Mouse (Mus musculus) hindbrain, embryonic 13.5 days (tissue): ENCODE results near the gene Dlk1. TPM values are rescaled to one million over a fixed set of nuclear protein-coding genes. Genes with fewer than 3 reads are reported as not detected.

ENCODE experiments used
- ATAC-seq: fragments of 200-750 bp; cut with Nextera tagmentation; 2 replicates; pipeline ENCODE4 v1.8.0; 2017; ENCODE audit warnings: moderate TSS enrichment; ENCODE audit not compliant: low FRiP score
- H3K27ac ChIP-seq: fragments of 300-500 bp; sonication (generic); 2 replicates; pipeline ENCODE4 v1.5.1; 2015; ENCODE audit warnings: inconsistent platforms, mild to moderate bottlenecking, moderate library complexity
- H3K27me3 ChIP-seq: fragments of 300-500 bp; sonication (generic); 2 replicates; pipeline ENCODE4 v1.6.1; 2015; ENCODE audit warnings: mild to moderate bottlenecking, inconsistent platforms
- H3K36me3 ChIP-seq: fragments of 300-500 bp; sonication (generic); 2 replicates; pipeline ENCODE4 v1.6.1; 2015; ENCODE audit warnings: mild to moderate bottlenecking, inconsistent platforms
- H3K4me1 ChIP-seq: fragments of 300-500 bp; sonication (generic); replicated peaks from 2 replicates; pipeline ENCODE4 v1.6.1; 2015; ENCODE audit warnings: inconsistent platforms
- H3K4me2 ChIP-seq: fragments of 300-500 bp; sonication (generic); 2 replicates; pipeline ENCODE4 v1.6.1; 2015; ENCODE audit warnings: inconsistent platforms, mild to moderate bottlenecking, moderate library complexity
- H3K4me3 ChIP-seq: fragments of 300-500 bp; sonication (generic); 2 replicates; pipeline ENCODE4 v1.5.1; 2015; ENCODE audit warnings: mild to moderate bottlenecking, inconsistent platforms
- H3K9ac ChIP-seq: fragments of 300-500 bp; sonication (generic); 2 replicates; pipeline ENCODE4 v1.6.1; 2015; ENCODE audit warnings: mild to moderate bottlenecking, inconsistent platforms
- H3K9me3 ChIP-seq: fragments of 300-500 bp; sonication (generic); 2 replicates; pipeline ENCODE4 v1.6.1; 2016; ENCODE audit warnings: inconsistent platforms
- WGBS: fragments of 180-500 bp; shearing (Covaris S2); methylation state at CpG from one replicate; pipeline ENCODE4 v1.1.7; 2015; 5-methylcytosine and 5-hydroxymethylcytosine counted together
- polyA plus RNA-seq: library from polyadenylated mRNA; unstranded; fragments of >200 nt; fragmentation: Nextera tagmentation; extraction: Ambion mirVana; gene quantifications from 2 replicates; pipeline ENCODE4 v1.2.1, GENCODE M21; 2015

Gene Dlk1
- polyA plus RNA-seq, 1 experiment from 2014 or later: 88.0 TPM

- Histone ChIP-seq H3K36me3 (no peaks in the 10 kb centered on the region), H3K9me3 (no peaks in the 10 kb centered on the region), H3K4me3 (no peak overlapping the region), H3K4me2 (no peak overlapping the region), H3K27me3 (no peaks in the 10 kb centered on the region), H3K27ac (no peak overlapping the region), H3K9ac (no peak overlapping the region), H3K4me1 (no peaks in the 10 kb centered on the region)
- WGBS: 83% methylated on average over 20 of the region's 20 CpGs
- ATAC-seq: no peak
Observed at GRCm38 (mm10) chr12:109495016-109495644, 42.5 kb downstream of the Dlk1 start.

DNA sequence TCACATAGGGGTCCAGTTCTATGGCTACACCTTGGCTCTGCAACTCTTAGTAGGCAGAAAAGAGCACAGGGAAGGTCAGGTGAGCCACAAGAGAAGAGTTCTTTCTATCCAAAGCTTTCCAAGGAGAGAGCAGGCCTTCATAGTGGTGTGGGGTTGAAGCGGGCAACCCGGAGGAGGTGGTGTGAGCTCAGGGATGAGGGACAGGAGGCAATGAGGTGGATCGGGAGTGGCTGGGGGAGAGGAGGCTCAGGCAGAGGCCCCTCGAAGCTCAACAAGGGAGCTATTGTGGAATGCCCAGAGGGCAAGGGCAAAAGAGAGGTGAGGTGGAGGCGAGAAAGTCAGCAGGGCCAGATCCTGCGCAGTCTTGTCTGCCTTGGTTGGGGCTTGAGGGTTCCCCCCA lies 43.8 kb downstream of the Dlk1 start:
- Histone ChIP-seq H3K4me1 (no peaks in the 10 kb centered on the region), H3K9ac (no peak overlapping the region), H3K36me3 (no peaks in the 10 kb centered on the region), H3K9me3 (no peaks in the 10 kb centered on the region), H3K27ac (no peak overlapping the region), H3K27me3 (no peaks in the 10 kb centered on the region), H3K4me2 (no peak overlapping the region), H3K4me3 (no peak overlapping the region)
- WGBS: 73% methylated on average over 6 of the region's 6 CpGs
- ATAC-seq: no peak

DNA sequence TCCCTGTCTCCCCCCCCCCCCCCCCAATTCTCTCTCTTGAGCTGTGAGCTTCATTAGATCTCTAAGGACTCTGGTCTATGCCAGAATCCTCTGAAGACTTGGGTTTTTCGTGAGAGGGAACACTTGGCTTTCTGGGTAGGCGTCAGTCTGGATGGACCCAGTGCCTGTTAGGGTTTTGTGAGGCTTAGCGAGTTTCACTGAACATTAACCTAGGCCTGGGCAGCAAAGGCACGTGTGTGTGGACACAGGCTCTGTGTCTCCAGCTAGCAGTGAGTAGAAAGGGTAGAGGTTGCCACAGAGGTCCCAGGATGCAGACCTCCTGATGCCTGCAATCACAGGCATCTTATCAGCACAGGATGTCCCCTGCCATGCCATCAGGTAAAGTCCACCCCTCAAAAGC lies 48.4 kb downstream of the Dlk1 start:
- Histone ChIP-seq H3K27ac (no peak overlapping the region), H3K36me3 (no peaks in the 10 kb centered on the region), H3K9me3 (no peaks in the 10 kb centered on the region), H3K4me3 (no peak overlapping the region), H3K27me3 (no peaks in the 10 kb centered on the region; the same call in 1 of the 2 replicates), H3K4me2 (no peak overlapping the region), H3K9ac (no peak overlapping the region), H3K4me1 (0 out of 2 replicates have a peak, but pooled peaks cover 5% of the 10 kb centered on the region)
- 53% methylated on average over 4 of the region's 4 CpGs for WGBS
- no peak for ATAC-seq

GRCm38 (mm10) chr12:109502360-109503040 lies 49.9 kb downstream of the Dlk1 start:
- Histone ChIP-seq H3K4me3 (no peak overlapping the region), H3K9ac (no peak overlapping the region), H3K4me1 (0 out of 2 replicates have a peak, but pooled peaks cover 5% of the 10 kb centered on the region), H3K36me3 (no peaks in the 10 kb centered on the region), H3K9me3 (no peaks in the 10 kb centered on the region), H3K27ac (no peak overlapping the region), H3K4me2 (no peak overlapping the region), H3K27me3 (no peaks in the 10 kb centered on the region; the same call in 1 of the 2 replicates)
- ATAC-seq: no peak
- 88% methylated on average over 6 of the region's 6 CpGs for WGBS

DNA sequence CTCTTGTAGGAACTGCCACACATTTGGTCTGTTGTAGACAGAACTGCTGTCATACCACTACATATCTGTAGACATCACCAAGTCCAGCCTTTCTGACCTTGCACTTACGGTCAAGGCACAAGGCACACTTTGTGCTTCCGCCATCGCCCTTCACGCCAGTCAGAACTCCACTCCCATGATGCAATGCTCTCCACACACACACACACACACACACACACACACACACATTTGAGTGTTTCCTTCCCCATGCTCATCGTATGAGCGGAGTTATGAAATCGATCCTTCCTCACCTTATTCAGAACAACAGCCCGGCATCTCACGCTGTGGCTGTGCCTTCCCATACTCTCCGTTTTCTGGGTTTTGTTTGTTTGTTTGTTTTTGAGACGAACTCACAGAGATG lies 55.1 kb downstream of the Dlk1 start:
- no peak overlapping the region for H3K27ac ChIP-seq
- WGBS: 89% methylated on average over 11 of the region's 11 CpGs
- no peak for ATAC-seq

DNA sequence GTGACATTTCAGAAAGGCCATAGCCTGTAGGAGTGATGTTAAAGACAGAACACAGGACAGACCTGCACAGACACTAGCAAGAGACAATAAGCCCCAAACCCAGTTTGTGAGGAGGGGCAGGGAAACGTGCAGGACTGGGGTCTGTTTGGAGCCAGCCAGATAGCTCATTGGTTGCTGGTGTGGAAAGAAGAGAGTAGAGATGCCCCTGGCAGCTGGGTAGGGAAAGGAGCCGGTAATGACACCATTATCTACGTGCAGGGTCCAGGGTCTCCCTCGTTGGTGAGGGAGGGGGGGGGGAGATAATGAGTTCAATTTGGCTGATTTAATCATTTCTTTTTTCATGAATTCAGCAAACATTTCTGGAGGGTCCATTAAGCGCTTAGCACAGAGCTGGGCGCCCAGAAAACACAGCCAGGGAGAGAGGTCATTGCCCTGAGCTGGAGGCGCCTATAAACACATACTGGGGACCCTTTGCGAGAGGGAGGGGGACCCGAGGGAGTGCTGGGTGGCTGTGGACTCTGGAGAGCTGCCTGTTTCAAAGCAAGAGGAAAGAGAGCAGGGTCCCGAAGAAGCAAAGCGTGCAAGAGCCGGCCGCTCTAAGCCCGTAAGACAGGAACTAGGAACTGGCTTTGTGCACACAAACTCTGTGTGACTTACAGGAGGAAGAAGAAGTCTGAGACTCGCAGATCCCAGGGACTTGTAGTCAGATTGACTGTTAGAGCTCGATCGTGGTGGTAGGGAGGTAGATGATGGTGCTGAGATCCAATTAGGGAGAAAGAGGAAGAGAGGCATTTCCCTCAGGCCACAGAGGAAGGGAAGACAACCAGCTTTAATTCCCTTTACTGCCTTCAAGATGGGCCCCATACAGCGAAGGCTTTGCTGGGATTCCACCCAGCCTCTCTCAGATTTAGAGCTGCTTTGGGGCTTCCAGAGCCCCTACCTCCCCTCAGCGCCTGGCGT lies 56.2 kb downstream of the Dlk1 start:
- no peaks in the 10 kb centered on the region for H3K36me3 ChIP-seq
- H3K4me2 ChIP-seq: no peak overlapping the region
- 0 out of 2 replicates have a peak overlapping the region, but pooled peaks have one; percentile 40 for H3K9ac ChIP-seq
- ATAC-seq: no peak
- 26% methylated on average over 20 of the region's 20 CpGs for WGBS
- H3K9me3 ChIP-seq: no peaks in the 10 kb centered on the region
- H3K4me1 ChIP-seq: peaks cover 37% of the 10 kb centered on the region
- no peak overlapping the region for H3K4me3 ChIP-seq
- peak overlapping the region; percentile 56; the same call in 1 of the 2 replicates for H3K27ac ChIP-seq
- H3K27me3 ChIP-seq: 0 out of 2 replicates have a peak, but pooled peaks cover 6% of the 10 kb centered on the region

More for the DNA sequence above, 55.1 kb downstream of the Dlk1 start:
- Histone ChIP-seq H3K27me3 (no peaks in the 10 kb centered on the region; the same call in 1 of the 2 replicates), H3K9me3 (no peaks in the 10 kb centered on the region), H3K4me1 (peaks cover 36% of the 10 kb centered on the region), H3K4me2 (no peak overlapping the region), H3K36me3 (no peaks in the 10 kb centered on the region), H3K4me3 (no peak overlapping the region), H3K9ac (no peak overlapping the region)

DNA sequence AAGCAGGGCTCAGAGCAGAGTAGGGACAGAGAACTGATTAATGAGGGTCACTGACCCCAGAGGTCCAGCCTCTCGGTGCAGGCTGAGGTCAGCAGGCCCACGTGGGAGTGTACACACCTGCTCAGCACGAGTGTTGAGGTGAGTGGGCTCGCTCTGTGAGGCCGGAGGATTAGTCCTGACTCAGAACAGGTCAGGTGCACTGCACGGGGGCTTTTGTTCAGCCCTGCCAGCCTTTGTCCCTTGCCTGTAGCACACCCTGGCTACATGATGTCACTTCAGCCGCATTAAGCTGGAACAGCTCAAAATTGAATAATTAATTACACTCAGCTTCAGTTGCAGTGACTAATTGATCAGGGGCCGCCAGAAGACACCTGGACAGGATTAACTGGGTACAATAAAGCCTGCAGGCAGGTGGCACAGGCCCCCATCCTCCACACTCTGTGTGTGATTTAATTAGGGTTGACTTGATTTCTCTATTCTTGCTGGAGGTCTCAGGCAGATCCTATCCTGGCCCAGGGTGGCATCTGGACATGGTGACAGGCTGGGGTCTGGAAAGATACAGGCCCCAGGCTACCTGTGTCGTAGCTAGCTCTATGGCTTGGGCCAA lies 57.0 kb downstream of the Dlk1 start:
- 0 out of 2 replicates have a peak, but pooled peaks have one; percentile 26 for ATAC-seq
- H3K4me3 ChIP-seq: no peak overlapping the region
- H3K36me3 ChIP-seq: no peaks in the 10 kb centered on the region
- H3K9ac ChIP-seq: 0 out of 2 replicates have a peak overlapping the region, but pooled peaks have one; percentile 40
- peaks cover 32% of the 10 kb centered on the region for H3K4me1 ChIP-seq
- no peak overlapping the region for H3K4me2 ChIP-seq
- H3K27ac ChIP-seq: peak overlapping the region; percentile 56; the same call in 1 of the 2 replicates
- H3K27me3 ChIP-seq: 0 out of 2 replicates have a peak, but pooled peaks cover 9% of the 10 kb centered on the region
- no peaks in the 10 kb centered on the region for H3K9me3 ChIP-seq
- 31% methylated on average over 9 of the region's 9 CpGs for WGBS

DNA sequence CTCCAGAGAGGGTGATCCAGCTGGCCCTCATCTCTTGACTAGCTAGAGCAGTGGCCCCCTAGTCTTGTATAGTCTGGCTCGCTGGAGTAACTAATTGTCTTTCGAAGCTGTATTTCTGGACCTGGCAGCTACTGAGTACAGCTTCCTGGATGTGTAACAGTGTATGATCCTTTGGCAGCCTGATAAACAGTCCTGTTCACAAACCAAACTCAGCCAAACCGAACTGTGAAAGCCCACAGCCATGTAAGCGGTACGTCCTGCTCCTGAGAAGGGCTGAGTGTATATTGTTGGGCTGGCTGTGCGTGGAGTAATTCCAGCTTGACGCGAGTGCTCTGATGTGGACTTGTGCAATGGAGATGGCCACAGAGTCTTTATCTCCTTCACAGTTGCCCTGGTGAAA lies 57.6 kb downstream of the Dlk1 start:
- H3K27ac ChIP-seq: 0 out of 2 replicates have a peak overlapping the region, but pooled peaks have one; percentile 6
- H3K36me3 ChIP-seq: no peaks in the 10 kb centered on the region
- H3K4me1 ChIP-seq: peaks cover 32% of the 10 kb centered on the region
- H3K4me3 ChIP-seq: no peak overlapping the region
- H3K9me3 ChIP-seq: no peaks in the 10 kb centered on the region
- WGBS: 92% methylated on average over 8 of the region's 8 CpGs
- H3K27me3 ChIP-seq: 0 out of 2 replicates have a peak, but pooled peaks cover 10% of the 10 kb centered on the region
- no peak for ATAC-seq
- no peak overlapping the region for H3K4me2 ChIP-seq
- no peak overlapping the region for H3K9ac ChIP-seq

GRCm38 (mm10) chr12:109511456-109511855 lies 58.8 kb downstream of the Dlk1 start:
- Histone ChIP-seq H3K9me3 (no peaks in the 10 kb centered on the region), H3K36me3 (no peaks in the 10 kb centered on the region), H3K27ac (no peak overlapping the region), H3K9ac (no peak overlapping the region), H3K4me2 (no peak overlapping the region), H3K27me3 (0 out of 2 replicates have a peak, but pooled peaks cover 14% of the 10 kb centered on the region), H3K4me1 (peaks cover 32% of the 10 kb centered on the region), H3K4me3 (no peak overlapping the region)
- no peak for ATAC-seq
- WGBS: 87% methylated on average over 8 of the region's 8 CpGs

DNA sequence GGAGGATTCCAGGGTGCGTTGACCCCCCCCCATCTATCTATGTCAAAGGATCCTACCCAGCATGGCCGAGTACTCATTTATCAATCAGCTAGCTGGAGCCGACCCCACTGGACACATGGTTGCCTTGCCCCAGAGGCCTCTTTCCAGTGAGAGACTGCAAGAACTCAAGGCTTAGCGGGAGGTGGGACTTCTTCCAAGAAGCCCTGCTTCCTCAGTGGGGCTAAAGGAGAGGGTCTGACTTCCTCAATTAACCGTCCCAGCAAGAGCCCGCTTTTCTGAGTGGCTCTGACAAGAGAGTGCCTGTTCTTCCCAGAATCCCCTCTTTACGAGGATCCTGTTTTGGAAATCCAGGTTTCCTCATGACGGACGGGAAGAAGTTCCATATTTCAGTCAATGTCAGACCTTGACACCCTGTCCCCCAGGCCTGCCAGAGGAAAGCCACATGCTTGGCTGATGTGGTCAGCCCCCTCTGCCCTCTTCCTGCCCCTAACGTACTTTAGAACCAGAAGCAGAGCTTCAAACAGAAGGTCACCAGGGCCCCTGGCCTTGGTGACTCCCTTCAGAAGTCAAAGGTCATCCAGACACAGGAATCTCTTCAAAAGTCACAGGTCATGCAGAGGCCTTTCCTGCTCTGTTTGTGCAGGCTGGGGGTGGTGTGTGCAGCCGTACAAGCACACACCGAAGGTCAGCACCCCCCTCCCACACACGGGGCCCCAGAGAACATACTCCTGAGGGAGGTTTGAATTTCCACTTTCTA lies 59.7 kb downstream of the Dlk1 start:
- Histone ChIP-seq H3K9me3 (no peaks in the 10 kb centered on the region), H3K27me3 (0 out of 2 replicates have a peak, but pooled peaks cover 14% of the 10 kb centered on the region), H3K27ac (no peak overlapping the region), H3K4me2 (no peak overlapping the region), H3K36me3 (no peaks in the 10 kb centered on the region), H3K4me1 (peaks cover 32% of the 10 kb centered on the region), H3K9ac (no peak overlapping the region), H3K4me3 (no peak overlapping the region)
- no peak for ATAC-seq
- WGBS: 31% methylated on average over 13 of the region's 13 CpGs
